Mouse (Mus musculus) intestine, embryonic 16.5 days (tissue): Measurements from ENCODE around the gene Gpa33. TPM values are rescaled to one million over a fixed set of nuclear protein-coding genes. Genes with fewer than 3 reads are reported as not detected.

Experiments used
- ATAC-seq: fragments of 200-750 bp; cut with Nextera tagmentation; 2 replicates; pipeline ENCODE4 v1.8.0; 2017; ENCODE audit warnings: moderate TSS enrichment, moderate library complexity
- H3K27ac ChIP-seq: fragments of 300-500 bp; sonication (generic); 2 replicates; pipeline ENCODE4 v1.5.1; 2014; ENCODE audit warnings: mild to moderate bottlenecking, low read length
- H3K27me3 ChIP-seq: fragments of 300-500 bp; sonication (generic); replicated peaks from 2 replicates; pipeline ENCODE4 v1.6.1; 2014; ENCODE audit warnings: low read length, control low read depth, mixed read lengths; ENCODE audit not compliant: control insufficient read depth, insufficient read depth
- H3K36me3 ChIP-seq: fragments of 300-500 bp; sonication (generic); 2 replicates; pipeline ENCODE4 v1.6.1; 2014; ENCODE audit warnings: low read length, control low read depth; ENCODE audit not compliant: control insufficient read depth, insufficient read depth
- H3K4me1 ChIP-seq: fragments of 300-500 bp; sonication (generic); 2 replicates; pipeline ENCODE4 v1.6.1; 2014; ENCODE audit warnings: low read length, control low read depth, mixed read lengths; ENCODE audit not compliant: control insufficient read depth, insufficient read depth
- H3K4me2 ChIP-seq: fragments of 300-500 bp; sonication (generic); 2 replicates; pipeline ENCODE4 v1.6.1; 2014; ENCODE audit warnings: low read depth, low read length, control low read depth
- H3K4me3 ChIP-seq: fragments of 300-500 bp; sonication (generic); 2 replicates; pipeline ENCODE4 v1.5.1; 2014; ENCODE audit warnings: mild to moderate bottlenecking, low read length
- H3K9ac ChIP-seq: fragments of 300-500 bp; sonication (generic); 2 replicates; pipeline ENCODE4 v1.6.1; 2014; ENCODE audit warnings: low read depth, low read length
- H3K9me3 ChIP-seq: fragments of 300-500 bp; sonication (generic); 2 replicates; pipeline ENCODE4 v1.6.1; 2016; ENCODE audit warnings: low read length, control low read depth; ENCODE audit not compliant: control insufficient read depth
- WGBS: fragments of 180-500 bp; shearing (Covaris S2); extraction: QIAGEN DNeasy Blood & Tissue Kit; methylation state at CpG from one replicate; pipeline ENCODE4 v1.1.7; 2014; 5-methylcytosine and 5-hydroxymethylcytosine counted together
- polyA plus RNA-seq: library from polyadenylated mRNA; unstranded; fragments of >200 nt; fragmentation: Nextera tagmentation; extraction: Ambion mirVana; gene quantifications from 2 replicates; pipeline ENCODE4 v1.2.1, GENCODE M21; 2015

The Gpa33 gene
- polyA plus RNA-seq, 1 experiment from 2014 or later = 79.6 TPM

- Histone ChIP-seq H3K27ac (no peak overlapping the region), H3K36me3 (no peaks in the 10 kb centered on the region), H3K9ac (no peak overlapping the region), H3K9me3 (no peaks in the 10 kb centered on the region), H3K4me2 (no peak overlapping the region), H3K27me3 (no peaks in the 10 kb centered on the region), H3K4me3 (no peak overlapping the region), H3K4me1 (no peaks in the 10 kb centered on the region)
- 77% methylated on average over 4 of the region's 4 CpGs for WGBS
- ATAC-seq = no peak
Measured at GRCm38 (mm10) chr1:166189821-166190220, 59.8 kb downstream of the Gpa33 start.

DNA sequence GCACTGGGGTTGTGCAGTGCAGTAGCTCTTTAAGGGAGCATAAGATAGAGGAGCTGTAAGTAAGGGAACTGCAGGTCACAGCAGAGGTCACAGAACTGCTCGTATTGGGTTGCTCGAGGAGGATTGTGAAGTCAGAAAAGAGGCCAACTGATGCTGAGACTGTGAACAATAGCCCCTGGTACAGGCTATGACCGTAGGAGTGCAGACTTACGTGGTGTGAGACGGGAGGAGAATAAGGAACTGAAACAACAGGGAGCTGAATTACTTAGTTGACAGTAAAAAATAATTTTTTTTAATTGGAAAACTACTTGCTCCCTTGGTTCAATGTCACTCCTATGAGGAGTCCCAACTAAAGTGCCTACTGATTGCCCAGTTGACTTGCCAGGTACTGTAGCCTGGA lies 74.1 kb downstream of the Gpa33 start:
- Histone ChIP-seq H3K9me3 (no peaks in the 10 kb centered on the region), H3K27me3 (no peaks in the 10 kb centered on the region), H3K36me3 (no peaks in the 10 kb centered on the region), H3K9ac (no peak overlapping the region), H3K4me3 (no peak overlapping the region), H3K27ac (no peak overlapping the region), H3K4me1 (no peaks in the 10 kb centered on the region), H3K4me2 (no peak overlapping the region)
- ATAC-seq = no peak
- 51% methylated on average over 5 of the region's 5 CpGs for WGBS

GRCm38 (mm10) chr1:166205159-166205558 lies 75.1 kb downstream of the Gpa33 start:
- no peak overlapping the region for H3K9ac ChIP-seq
- no peak overlapping the region for H3K4me2 ChIP-seq
- H3K27ac ChIP-seq = no peak overlapping the region
- no peaks in the 10 kb centered on the region for H3K4me1 ChIP-seq
- no peak overlapping the region for H3K4me3 ChIP-seq
- H3K9me3 ChIP-seq = no peaks in the 10 kb centered on the region
- no peak for ATAC-seq
- H3K36me3 ChIP-seq = no peaks in the 10 kb centered on the region
- 76% methylated on average over 3 of the region's 3 CpGs for WGBS
- H3K27me3 ChIP-seq = no peaks in the 10 kb centered on the region

GRCm38 (mm10) chr1:166209371-166209770 lies 79.3 kb downstream of the Gpa33 start:
- Histone ChIP-seq H3K4me3 (no peak overlapping the region), H3K9ac (no peak overlapping the region)

GRCm38 (mm10) chr1:166214181-166214580 lies 84.1 kb downstream of the Gpa33 start:
- H3K36me3 ChIP-seq = no peaks in the 10 kb centered on the region
- WGBS = 84% methylated on average over 4 of the region's 4 CpGs
- H3K4me2 ChIP-seq = no peak overlapping the region
- no peak for ATAC-seq
- no peak overlapping the region for H3K9ac ChIP-seq
- H3K4me3 ChIP-seq = no peak overlapping the region
- H3K27me3 ChIP-seq = no peaks in the 10 kb centered on the region
- no peaks in the 10 kb centered on the region for H3K4me1 ChIP-seq
- H3K9me3 ChIP-seq = no peaks in the 10 kb centered on the region
- H3K27ac ChIP-seq = no peak overlapping the region

More at GRCm38 (mm10) chr1:166209371-166209770, 79.3 kb downstream of the Gpa33 start:
- Histone ChIP-seq H3K4me2 (no peak overlapping the region), H3K4me1 (no peaks in the 10 kb centered on the region), H3K36me3 (no peaks in the 10 kb centered on the region), H3K9me3 (no peaks in the 10 kb centered on the region), H3K27ac (no peak overlapping the region), H3K27me3 (no peaks in the 10 kb centered on the region)
- no peak for ATAC-seq
- WGBS = 80% methylated on average over 6 of the region's 6 CpGs

Other genes with a start within 250 kb of the Gpa33 start
- gene Pou2f1, start 127.6 kb upstream of the Gpa33 start, polyA plus RNA-seq = 8.3 and 8.4 TPM in 2 replicates
- 1.5 and 1.7 TPM in 2 replicates for gene Dusp27, start 2.3 kb upstream of the Gpa33 start, polyA plus RNA-seq
- gene Mael, start 108.5 kb downstream of the Gpa33 start, polyA plus RNA-seq = not detected in 2 replicates
- gene Ildr2, start 123.9 kb downstream of the Gpa33 start, polyA plus RNA-seq = 0.27 and 0.37 TPM in 2 replicates
- gene Tada1, start 248.9 kb downstream of the Gpa33 start, polyA plus RNA-seq = 39.2 and 41.8 TPM in 2 replicates